In the genomic region with DNA sequence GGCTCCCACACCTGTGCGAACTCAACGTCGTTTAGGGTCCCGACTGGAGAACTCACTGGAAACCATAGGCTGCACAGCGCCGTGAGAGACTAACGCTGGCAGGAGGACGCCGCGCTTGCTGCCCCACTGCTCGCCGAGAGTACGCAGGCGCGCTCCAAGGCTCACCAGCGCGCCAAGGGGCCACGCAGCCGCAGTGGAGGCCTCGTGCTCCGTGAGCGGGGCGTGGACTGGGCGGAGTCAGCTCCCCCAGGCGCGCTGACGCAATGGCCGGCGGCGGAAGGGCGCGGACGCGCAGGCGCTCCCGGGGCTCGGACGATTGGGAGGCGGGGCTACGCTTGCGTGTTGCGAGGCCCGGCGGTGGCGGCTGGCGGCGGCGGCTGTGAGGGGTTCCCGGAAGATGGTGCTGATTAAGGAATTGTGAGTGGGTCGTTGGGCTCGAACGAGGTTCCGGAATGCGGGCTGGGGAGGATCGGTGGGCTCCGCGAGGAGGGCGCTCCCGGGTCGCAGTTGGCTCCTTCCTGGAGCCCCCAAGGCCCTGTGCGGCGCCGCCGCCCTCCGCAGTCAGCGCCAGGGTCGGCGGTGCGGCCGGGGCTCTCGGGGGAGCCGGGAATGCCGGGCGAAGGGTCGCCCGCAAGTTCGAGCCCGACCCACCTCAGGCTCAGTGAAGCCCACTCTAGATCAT, we compare ENCODE assay signal across 8 mouse cellular contexts. TPM values are rescaled to one million over a fixed set of nuclear protein-coding genes. Genes with fewer than 3 reads are reported as not detected.
DNase-seq lines count a peak whose midpoint lies in the region; ATAC-seq and TF ChIP-seq lines count a peak whose summit lies in the region.

A gene (plus strand): TSS at position 347 of the 682 bp plus-strand sequence.

- H3K36me3 ChIP-seq in embryonic facial prominence, embryonic 14.5 days (ENCODE audit: control insufficient read depth, insufficient read depth, low read length), result peaks cover 4% of the 10 kb centered on the region; the same call in 1 of the 2 replicates
- peaks cover 8% of the 10 kb centered on the region for H3K36me3 ChIP-seq in limb, embryonic 14.5 days (ENCODE audit: control insufficient read depth, insufficient read depth, low read length)
- H3K36me3 ChIP-seq in midbrain, postnatal 0 days (ENCODE audit: insufficient read depth, low read length), result no peaks in the 10 kb centered on the region

- peak; percentile 89; the same call in 1 of the 2 replicates for TF ChIP-seq POLR2A in limb, embryonic 14.5 days (IDR thresholded peaks at IDR 0.05; ENCODE audit: borderline replicate concordance, extremely low read depth, insufficient read depth, insufficient read length)

- peak; percentile 99 for ATAC-seq in embryonic facial prominence, embryonic 14.5 days (ENCODE audit: low read depth)
- peak; percentile 97 for ATAC-seq in limb, embryonic 14.5 days (ENCODE audit: low FRiP score, low read depth)
- ATAC-seq in midbrain, postnatal 0 days (ENCODE audit: low FRiP score), result peak; percentile 98

- H3K9me3 ChIP-seq in embryonic facial prominence, embryonic 14.5 days (ENCODE audit: control insufficient read depth, low read length), result no peaks in the 10 kb centered on the region
- no peaks in the 10 kb centered on the region for H3K9me3 ChIP-seq in limb, embryonic 14.5 days (ENCODE audit: control insufficient read depth, low read length)
- no peaks in the 10 kb centered on the region for H3K9me3 ChIP-seq in midbrain, postnatal 0 days (ENCODE audit: low read length)

- peak within 1 kb of the TSS; percentile 79 for H3K4me2 ChIP-seq in embryonic facial prominence, embryonic 14.5 days (ENCODE audit: low read depth, low read length)
- peak within 1 kb of the TSS; percentile 69 for H3K4me2 ChIP-seq in limb, embryonic 14.5 days (replicated peaks; ENCODE audit: low read depth, low read length, severe bottlenecking)
- peak within 1 kb of the TSS; percentile 74 for H3K4me2 ChIP-seq in midbrain, postnatal 0 days (ENCODE audit: low read depth, low read length, poor library complexity, severe bottlenecking)

- DNase-seq in 3T3-L1 (ENCODE audit: low read depth, low spot score), result peak; percentile 93
- DNase-seq in adrenal gland, postnatal 4 days (ENCODE audit: low spot score in 2 of 2), result peak; percentile 97 to 99
- peak; percentile 98 for DNase-seq in embryonic facial prominence, embryonic 14.5 days (ENCODE audit: low spot score)
- DNase-seq in heart, adult 8-10 months (ENCODE audit: low spot score), result peak; percentile 97
- DNase-seq in kidney, adult 9 months, result peak; percentile 98
- DNase-seq in limb, embryonic 14.5 days (ENCODE audit: low spot score), result peak; percentile 96
- DNase-seq in midbrain, postnatal 0 days (ENCODE audit: low spot score), result peak; percentile 97
- DNase-seq in spleen, postnatal 14 days (ENCODE audit: low spot score in 2 of 2), result peak; percentile 98 to 99

- peak within 1 kb of the TSS; percentile 90 for H3K27ac ChIP-seq in embryonic facial prominence, embryonic 14.5 days (replicated peaks; ENCODE audit: low read depth, low read length)
- H3K27ac ChIP-seq in limb, embryonic 14.5 days (replicated peaks; ENCODE audit: low read depth, low read length), result peak within 1 kb of the TSS; percentile 85
- peak within 1 kb of the TSS; percentile 67 for H3K27ac ChIP-seq in midbrain, postnatal 0 days (ENCODE audit: low read depth, low read length)

- no peaks in the 10 kb centered on the region for H3K27me3 ChIP-seq in embryonic facial prominence, embryonic 14.5 days (replicated peaks; ENCODE audit: control insufficient read depth, insufficient read depth, low read length)
- no peaks in the 10 kb centered on the region for H3K27me3 ChIP-seq in limb, embryonic 14.5 days (ENCODE audit: control insufficient read depth, insufficient read depth, low read length)
- H3K27me3 ChIP-seq in midbrain, postnatal 0 days (ENCODE audit: insufficient read depth, low read length), result no peaks in the 10 kb centered on the region

- peaks cover 14% of the 10 kb centered on the region for H3K4me1 ChIP-seq in embryonic facial prominence, embryonic 14.5 days (ENCODE audit: control insufficient read depth, insufficient read depth, low read length)
- peaks cover 13% of the 10 kb centered on the region for H3K4me1 ChIP-seq in limb, embryonic 14.5 days (ENCODE audit: control insufficient read depth, insufficient read depth, low read length)
- H3K4me1 ChIP-seq in midbrain, postnatal 0 days (ENCODE audit: insufficient read depth, low read length), result peaks cover 6% of the 10 kb centered on the region; the same call in 1 of the 2 replicates

- peak; percentile 39; the same call in 1 of the 2 replicates for TF ChIP-seq CTCF in midbrain, postnatal 0 days (IDR thresholded peaks at IDR 0.05)

- H3K9ac ChIP-seq in embryonic facial prominence, embryonic 14.5 days (ENCODE audit: low read depth, low read length), result peak within 1 kb of the TSS; percentile 97
- peak within 1 kb of the TSS; percentile 91 for H3K9ac ChIP-seq in limb, embryonic 14.5 days (ENCODE audit: low read depth, low read length, severe bottlenecking)
- peak within 1 kb of the TSS; percentile 91 for H3K9ac ChIP-seq in midbrain, postnatal 0 days (replicated peaks; ENCODE audit: low read length, poor library complexity, severe bottlenecking)

- WGBS in embryonic facial prominence, embryonic 14.5 days, result under 1% methylated on average over 42 of the region's 78 CpGs
- WGBS in limb, embryonic 14.5 days, result under 1% methylated on average over 34 of the region's 78 CpGs
- under 1% methylated on average over 73 of the region's 78 CpGs for WGBS in midbrain, postnatal 0 days

- peak within 1 kb of the TSS; percentile 98 for H3K4me3 ChIP-seq in embryonic facial prominence, embryonic 14.5 days (ENCODE audit: low read depth, low read length)
- H3K4me3 ChIP-seq in limb, embryonic 14.5 days (replicated peaks; ENCODE audit: low read length), result peak within 1 kb of the TSS; percentile 92
- peak within 1 kb of the TSS; percentile 96 for H3K4me3 ChIP-seq in midbrain, postnatal 0 days (ENCODE audit: low read depth, low read length)

RNA-seq across cellular contexts. Expression of the gene that starts here (rescaled TPM):
- total RNA-seq in adrenal gland, postnatal 4 days (2021), result 10 to 100 TPM; 75.1 to 81.4 TPM
- 99.7 and 102 TPM in 2 replicates for polyA plus RNA-seq in embryonic facial prominence, embryonic 14.5 days (2014; fragmentation: Nextera tagmentation; extraction: Ambion mirVana)
- 10 to 100 TPM; 36.5 to 43.9 (median 39.8) TPM for total RNA-seq in heart, adult 8-10 months (2022)
- polyA plus RNA-seq in limb, embryonic 14.5 days (2012; rRNA removed), result 89.6 and 96.0 TPM in 2 replicates
- 103 and 110 TPM in 2 replicates for polyA plus RNA-seq in limb, embryonic 14.5 days (2014; fragmentation: Nextera tagmentation; extraction: Ambion mirVana)
- 9.4 and 12.8 TPM in 2 replicates for total RNA-seq in midbrain, postnatal 0 days (2014; rRNA removed)
- polyA plus RNA-seq in midbrain, postnatal 0 days (2015; fragmentation: Nextera tagmentation; extraction: Ambion mirVana), result 78.9 and 84.3 TPM in 2 replicates

Comparison
In these comparisons a context has a peak if more than half of its experiments do, and no peak if none do; other contexts are left out.
1. Peak in every context shown above with its lines: DNase-seq, ATAC-seq, H3K4me3 ChIP-seq and H3K27ac ChIP-seq.